Mouse (Mus musculus): ENCODE measurements at regions not wholly inside any gene's neighbourhood (a gene's known extent, or its start where the extent isn't known, plus 50 kb on each side); places are given as distances from the start of the nearest gene placed in this dataset.

DNA sequence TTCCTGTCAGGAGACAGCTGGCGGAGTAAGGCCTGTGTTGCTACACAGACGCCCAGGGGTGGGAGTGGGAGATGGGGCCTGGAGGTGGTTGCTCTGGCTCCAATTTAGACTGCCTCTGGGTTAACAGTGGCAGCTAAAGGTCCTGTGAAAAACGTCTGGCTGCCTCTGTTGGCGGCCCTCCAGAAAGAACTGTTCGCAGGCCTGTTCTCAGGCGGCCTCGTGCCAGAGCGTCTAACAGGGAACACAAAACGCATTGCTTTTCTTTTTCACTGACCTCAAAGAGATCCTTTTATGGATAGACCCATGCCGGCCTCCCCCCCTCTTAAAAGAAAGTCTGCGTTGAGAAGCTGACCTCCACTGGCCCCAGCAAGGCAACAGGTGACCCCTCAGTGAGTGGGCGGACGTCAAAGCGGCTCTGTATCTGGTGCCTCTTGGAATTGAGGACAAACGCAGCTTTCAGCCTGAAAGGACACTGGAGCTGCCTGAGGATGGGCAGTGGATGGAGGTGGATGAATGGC is 140.0 kb upstream of the Hddc2 start:
- TF ChIP-seq CTCF (IDR thresholded peaks at IDR 0.05; ENCODE audit: low read depth) (no peak), EP300 (IDR thresholded peaks at IDR 0.05; ENCODE audit: low read depth) (no peak)

Measured in liver, postnatal 0 days (tissue).